Mouse (Mus musculus): ENCODE measurements around the gene Farp1.

Farp1 gene

GRCm38 (mm10) chr14:121118860-121119259 is 83.9 kb downstream of the Farp1 start:
- CTCF ChIA-PET, result no interaction called here

GRCm38 (mm10) chr14:121121664-121122063 is 86.7 kb downstream of the Farp1 start:
- CTCF ChIA-PET, result no interaction called here
- POLR2A ChIA-PET, result interaction anchor here in 1 of 4 experiments (0.8 kb wide), 1 partner anchor 42 kb away, joined by 3 read pairs; no protein-coding TSS in a partner anchor

More at GRCm38 (mm10) chr14:121118860-121119259, 83.9 kb downstream of the Farp1 start:
- POLR2A ChIA-PET, result no interaction called here

- ChIA-PET CTCF (interaction anchor here in 2 of 4 experiments (0.5 to 0.6 kb wide), 2 partner anchors 383 to 778 kb away, joined by 3 read pairs; no protein-coding TSS in a partner anchor), POLR2A (interaction anchor here in 1 of 4 experiments (0.6 kb wide), 1 partner anchor 65 kb away, joined by 4 read pairs; no protein-coding TSS in a partner anchor)
Measured at GRCm38 (mm10) chr14:121122852-121123251, 87.9 kb downstream of the Farp1 start.

GRCm38 (mm10) chr14:121124409-121125010 is 89.5 kb downstream of the Farp1 start:
- ChIA-PET CTCF (no interaction called here), POLR2A (interaction anchor here in 3 of 4 experiments (0.7 to 1.5 kb wide), 5 partner anchors 31 to 157 kb away, joined by 3 to 4 read pairs (median 3); no protein-coding TSS in a partner anchor)

GRCm38 (mm10) chr14:121125651-121126050 is 90.7 kb downstream of the Farp1 start:
- ChIA-PET POLR2A (interaction anchor here in 3 of 4 experiments (0.7 to 1.5 kb wide), 6 partner anchors 14 to 316 kb away, joined by 3 to 4 read pairs (median 3); no protein-coding TSS in a partner anchor), CTCF (no interaction called here)

GRCm38 (mm10) chr14:121126291-121126690 is 91.3 kb downstream of the Farp1 start:
- ChIA-PET CTCF (interaction anchor here in 1 of 4 experiments (0.5 kb wide), 1 partner anchor 79 kb away, joined by 6 read pairs; no protein-coding TSS in a partner anchor), POLR2A (interaction anchor here in 1 of 4 experiments (1.4 kb wide), 1 partner anchor 64 kb away, joined by 3 read pairs; no protein-coding TSS in a partner anchor)

- ChIA-PET POLR2A (interaction anchor here in 1 of 4 experiments (0.6 kb wide), 1 partner anchor 20 kb away, joined by 3 read pairs; no protein-coding TSS in a partner anchor), CTCF (no interaction called here)
Measured at GRCm38 (mm10) chr14:121128858-121129800, 94.1 kb downstream of the Farp1 start.

GRCm38 (mm10) chr14:121130351-121130750 is 95.4 kb downstream of the Farp1 start:
- ChIA-PET CTCF (interaction anchor here in 1 of 4 experiments (0.7 kb wide), 1 partner anchor 56 kb away, joined by 3 read pairs; no protein-coding TSS in a partner anchor), POLR2A (interaction anchor here in 1 of 4 experiments (0.7 kb wide), 1 partner anchor 166 kb away, joined by 3 read pairs; no protein-coding TSS in a partner anchor)

GRCm38 (mm10) chr14:121134414-121134813 is 99.4 kb downstream of the Farp1 start:
- ChIA-PET POLR2A (no interaction called here), CTCF (no interaction called here)

- ChIA-PET POLR2A (no interaction called here), CTCF (interaction anchor here in 1 of 4 experiments (0.6 kb wide), 1 partner anchor 46 kb away, joined by 3 read pairs; no protein-coding TSS in a partner anchor)
Measured at GRCm38 (mm10) chr14:121143831-121144455, 108.9 kb downstream of the Farp1 start.

GRCm38 (mm10) chr14:121144496-121144895 is 109.5 kb downstream of the Farp1 start:
- ChIA-PET POLR2A (interaction anchor here in 1 of 4 experiments (0.5 kb wide), 1 partner anchor 12 kb away, joined by 3 read pairs; no protein-coding TSS in a partner anchor), CTCF (interaction anchor here in 1 of 4 experiments (0.6 kb wide), 1 partner anchor 45 kb away, joined by 3 read pairs; no protein-coding TSS in a partner anchor)

- CTCF ChIA-PET, result no interaction called here
Measured at GRCm38 (mm10) chr14:121145291-121145690, 110.3 kb downstream of the Farp1 start.

GRCm38 (mm10) chr14:121145698-121146097 is 110.7 kb downstream of the Farp1 start:
- ChIA-PET POLR2A (interaction anchor here in 1 of 4 experiments (1.7 kb wide), 1 partner anchor 15 kb away, joined by 4 read pairs; no protein-coding TSS in a partner anchor), CTCF (interaction anchor here in 1 of 4 experiments (0.6 kb wide), 1 partner anchor 107 kb away, joined by 4 read pairs; no protein-coding TSS in a partner anchor)

More at GRCm38 (mm10) chr14:121145291-121145690, 110.3 kb downstream of the Farp1 start:
- POLR2A ChIA-PET, result no interaction called here

- POLR2A ChIA-PET, result interaction anchor here in 1 of 4 experiments (1.7 kb wide), 1 partner anchor 15 kb away, joined by 4 read pairs; no protein-coding TSS in a partner anchor
- CTCF ChIA-PET, result interaction anchor here in 1 of 4 experiments (0.6 kb wide), 1 partner anchor 107 kb away, joined by 4 read pairs; no protein-coding TSS in a partner anchor
Measured at GRCm38 (mm10) chr14:121146213-121146612, 111.2 kb downstream of the Farp1 start.

GRCm38 (mm10) chr14:121147026-121147425 is 112.0 kb downstream of the Farp1 start:
- ChIA-PET CTCF (no interaction called here), POLR2A (interaction anchor here in 2 of 4 experiments (0.7 to 1.7 kb wide), 3 partner anchors 14 to 628 kb away, joined by 3 to 5 read pairs (median 4); no protein-coding TSS in a partner anchor)

GRCm38 (mm10) chr14:121148088-121148785 is 113.2 kb downstream of the Farp1 start:
- POLR2A ChIA-PET, result interaction anchor here in 1 of 4 experiments (1.1 kb wide), 1 partner anchor 25 kb away, joined by 3 read pairs; no protein-coding TSS in a partner anchor
- CTCF ChIA-PET, result interaction anchor here in 1 of 4 experiments (0.8 kb wide), 1 partner anchor 70 kb away, joined by 3 read pairs; no protein-coding TSS in a partner anchor

- ChIA-PET POLR2A (no interaction called here), CTCF (no interaction called here)
Measured at GRCm38 (mm10) chr14:121149984-121150383, 115.0 kb downstream of the Farp1 start.

GRCm38 (mm10) chr14:121151837-121152236 is 116.8 kb downstream of the Farp1 start:
- ChIA-PET POLR2A (no interaction called here), CTCF (interaction anchor here in 1 of 4 experiments (0.7 kb wide), 1 partner anchor 103 kb away, joined by 4 read pairs; no protein-coding TSS in a partner anchor)

All from embryonic stem cell, embryonic (primary cell).